Mouse (Mus musculus): ENCODE data around the gene Gm17304. TPM values are rescaled to one million over a fixed set of nuclear protein-coding genes. Genes with fewer than 3 reads are reported as not detected.

Gene Gm17304
- not detected in 2 replicates for polyA plus RNA-seq (2014; fragmentation: Nextera tagmentation; extraction: Ambion mirVana)

DNA sequence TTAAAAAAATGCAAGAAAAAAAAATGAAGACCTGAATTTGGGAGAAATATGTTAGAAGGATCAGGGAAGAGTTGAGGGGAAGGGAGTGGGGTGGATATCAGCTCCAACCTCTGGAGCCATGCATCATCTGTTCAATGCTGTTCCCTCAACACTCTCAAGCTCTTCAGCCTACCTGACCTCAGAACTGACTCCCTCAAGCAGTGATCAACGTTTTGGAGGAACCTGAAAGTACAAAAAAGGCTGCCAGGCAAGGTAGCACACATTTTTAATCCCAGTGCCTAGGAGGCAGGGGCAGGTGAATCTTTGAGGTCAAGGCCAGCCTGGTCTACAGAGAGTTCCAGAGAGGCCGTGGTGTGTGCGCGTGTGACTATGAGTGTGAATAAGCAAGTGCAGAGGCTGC is at the start of gene Gm17304:
Gene Gm17304 (plus strand): TSS at position 301 of the 400 bp plus-strand sequence.
- no peak within 1 kb of the TSS for H3K27ac ChIP-seq (ENCODE audit: low read depth, low read length)

GRCm38 (mm10) chr5:106560631-106561498 is 48.0 kb upstream of the Gm17304 start:
- Histone ChIP-seq H3K36me3 (ENCODE audit: control insufficient read depth, insufficient read depth, low read length) (no peaks in the 10 kb centered on the region), H3K9me3 (ENCODE audit: control insufficient read depth, low read length) (no peaks in the 10 kb centered on the region), H3K27me3 (ENCODE audit: control insufficient read depth, insufficient read depth, low read length) (peaks cover 51% of the 10 kb centered on the region), H3K4me1 (ENCODE audit: control insufficient read depth, insufficient read depth, low read length) (peaks cover 20% of the 10 kb centered on the region), H3K4me3 (ENCODE audit: low read depth, low read length) (peak overlapping the region; percentile 15; the same call in 1 of the 2 replicates), H3K9ac (replicated peaks; ENCODE audit: low read depth, low read length) (no peak overlapping the region), H3K4me2 (ENCODE audit: low read depth, low read length) (peak overlapping the region; percentile 44), H3K27ac (ENCODE audit: low read depth, low read length) (peak overlapping the region; percentile 60)
- WGBS: 2% methylated on average over 40 of the region's 40 CpGs
- peak; percentile 79 for ATAC-seq (ENCODE audit: low read depth)

More for the DNA sequence above, at the start of gene Gm17304:
- H3K27me3 ChIP-seq (ENCODE audit: control insufficient read depth, insufficient read depth, low read length): no peaks in the 10 kb centered on the region
- H3K36me3 ChIP-seq (ENCODE audit: control insufficient read depth, insufficient read depth, low read length): no peaks in the 10 kb centered on the region
- no peak within 1 kb of the TSS for H3K4me2 ChIP-seq (ENCODE audit: low read depth, low read length)
- H3K9ac ChIP-seq (replicated peaks; ENCODE audit: low read depth, low read length): no peak within 1 kb of the TSS
- ATAC-seq (ENCODE audit: low read depth): no peak
- H3K4me1 ChIP-seq (ENCODE audit: control insufficient read depth, insufficient read depth, low read length): no peaks in the 10 kb centered on the region
- H3K9me3 ChIP-seq (ENCODE audit: control insufficient read depth, low read length): no peaks in the 10 kb centered on the region
- WGBS: 97% methylated on average over 4 of the region's 4 CpGs
- H3K4me3 ChIP-seq (ENCODE audit: low read depth, low read length): no peak within 1 kb of the TSS

GRCm38 (mm10) chr5:106561499-106561822 is 47.4 kb upstream of the Gm17304 start:
- WGBS: 14% methylated on average over 8 of the region's 8 CpGs
- Histone ChIP-seq H3K27ac (ENCODE audit: low read depth, low read length) (0 out of 2 replicates have a peak overlapping the region, but pooled peaks have one; percentile 60), H3K9me3 (ENCODE audit: control insufficient read depth, low read length) (no peaks in the 10 kb centered on the region), H3K4me1 (ENCODE audit: control insufficient read depth, insufficient read depth, low read length) (peaks cover 20% of the 10 kb centered on the region), H3K27me3 (ENCODE audit: control insufficient read depth, insufficient read depth, low read length) (peaks cover 55% of the 10 kb centered on the region), H3K4me2 (ENCODE audit: low read depth, low read length) (peak overlapping the region; percentile 44), H3K9ac (replicated peaks; ENCODE audit: low read depth, low read length) (no peak overlapping the region), H3K4me3 (ENCODE audit: low read depth, low read length) (peak overlapping the region; percentile 15; the same call in 1 of the 2 replicates), H3K36me3 (ENCODE audit: control insufficient read depth, insufficient read depth, low read length) (no peaks in the 10 kb centered on the region)
- ATAC-seq (ENCODE audit: low read depth): no peak

DNA sequence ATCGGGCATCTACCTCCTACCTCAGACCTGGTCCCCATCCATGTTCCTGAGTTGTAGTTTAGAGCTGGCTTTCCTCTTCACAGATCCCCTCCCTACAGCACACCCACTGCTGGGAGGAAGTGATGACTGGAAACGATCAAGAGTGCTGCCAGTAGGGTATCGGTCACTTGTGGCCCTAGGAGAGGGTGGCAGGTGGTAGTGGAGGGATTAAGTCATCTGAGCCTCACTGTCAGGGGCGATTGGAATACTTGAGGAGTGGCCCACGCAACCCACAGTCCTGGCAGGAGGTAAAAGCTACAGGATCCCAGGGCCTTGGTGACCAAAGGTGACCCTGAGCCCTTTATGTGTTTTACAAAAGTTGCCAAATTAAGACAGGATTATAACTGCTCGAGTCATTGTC is 42.9 kb upstream of the Gm17304 start:
- ATAC-seq (ENCODE audit: low read depth): no peak
- H3K4me1 ChIP-seq (ENCODE audit: control insufficient read depth, insufficient read depth, low read length): peaks cover 4% of the 10 kb centered on the region
- no peaks in the 10 kb centered on the region for H3K36me3 ChIP-seq (ENCODE audit: control insufficient read depth, insufficient read depth, low read length)
- H3K27me3 ChIP-seq (ENCODE audit: control insufficient read depth, insufficient read depth, low read length): peaks cover 62% of the 10 kb centered on the region
- no peak overlapping the region for H3K27ac ChIP-seq (ENCODE audit: low read depth, low read length)
- H3K4me2 ChIP-seq (ENCODE audit: low read depth, low read length): no peak overlapping the region
- no peaks in the 10 kb centered on the region for H3K9me3 ChIP-seq (ENCODE audit: control insufficient read depth, low read length)
- 59% methylated on average over 6 of the region's 6 CpGs for WGBS
- no peak overlapping the region for H3K4me3 ChIP-seq (ENCODE audit: low read depth, low read length)
- H3K9ac ChIP-seq (replicated peaks; ENCODE audit: low read depth, low read length): no peak overlapping the region

- H3K36me3 ChIP-seq (ENCODE audit: control insufficient read depth, insufficient read depth, low read length): no peaks in the 10 kb centered on the region
- H3K9me3 ChIP-seq (ENCODE audit: control insufficient read depth, low read length): no peaks in the 10 kb centered on the region
- peaks cover 10% of the 10 kb centered on the region for H3K4me1 ChIP-seq (ENCODE audit: control insufficient read depth, insufficient read depth, low read length)
- peak; percentile 61; the same call in 1 of the 2 replicates for ATAC-seq (ENCODE audit: low read depth)
- WGBS: 6% methylated on average over 54 of the region's 55 CpGs
- H3K9ac ChIP-seq (replicated peaks; ENCODE audit: low read depth, low read length): peak overlapping the region; percentile 64
- peak overlapping the region; percentile 90 for H3K4me2 ChIP-seq (ENCODE audit: low read depth, low read length)
- peak overlapping the region; percentile 44; the same call in 1 of the 2 replicates for H3K27ac ChIP-seq (ENCODE audit: low read depth, low read length)
- peaks cover 36% of the 10 kb centered on the region for H3K27me3 ChIP-seq (ENCODE audit: control insufficient read depth, insufficient read depth, low read length)
- H3K4me3 ChIP-seq (ENCODE audit: low read depth, low read length): peak overlapping the region; percentile 49
These were observed 34.9 kb upstream of the Gm17304 start for GRCm38 (mm10) chr5:106573742-106574559.

- H3K36me3 ChIP-seq (ENCODE audit: control insufficient read depth, insufficient read depth, low read length): no peaks in the 10 kb centered on the region
- H3K27me3 ChIP-seq (ENCODE audit: control insufficient read depth, insufficient read depth, low read length): peaks cover 30% of the 10 kb centered on the region
- H3K4me3 ChIP-seq (ENCODE audit: low read depth, low read length): peak overlapping the region; percentile 49
- ATAC-seq (ENCODE audit: low read depth): peak; percentile 93
- no peaks in the 10 kb centered on the region for H3K9me3 ChIP-seq (ENCODE audit: control insufficient read depth, low read length)
- peak overlapping the region; percentile 64 for H3K9ac ChIP-seq (replicated peaks; ENCODE audit: low read depth, low read length)
- H3K4me2 ChIP-seq (ENCODE audit: low read depth, low read length): peak overlapping the region; percentile 90
- H3K27ac ChIP-seq (ENCODE audit: low read depth, low read length): no peak overlapping the region
- WGBS: 1% methylated on average over 39 of the region's 45 CpGs
- H3K4me1 ChIP-seq (ENCODE audit: control insufficient read depth, insufficient read depth, low read length): peaks cover 10% of the 10 kb centered on the region
These were observed 34.3 kb upstream of the Gm17304 start for GRCm38 (mm10) chr5:106574560-106574946.

- Histone ChIP-seq H3K36me3 (ENCODE audit: control insufficient read depth, insufficient read depth, low read length) (no peaks in the 10 kb centered on the region), H3K27me3 (ENCODE audit: control insufficient read depth, insufficient read depth, low read length) (peaks cover 26% of the 10 kb centered on the region), H3K9me3 (ENCODE audit: control insufficient read depth, low read length) (no peaks in the 10 kb centered on the region), H3K4me2 (ENCODE audit: low read depth, low read length) (peak overlapping the region; percentile 90), H3K4me1 (ENCODE audit: control insufficient read depth, insufficient read depth, low read length) (peaks cover 10% of the 10 kb centered on the region), H3K9ac (replicated peaks; ENCODE audit: low read depth, low read length) (no peak overlapping the region), H3K27ac (ENCODE audit: low read depth, low read length) (no peak overlapping the region), H3K4me3 (ENCODE audit: low read depth, low read length) (peak overlapping the region; percentile 49; the same call in 1 of the 2 replicates)
- WGBS: 18% methylated on average over 4 of the region's 4 CpGs
- ATAC-seq (ENCODE audit: low read depth): peak; percentile 38; the same call in 1 of the 2 replicates
These were observed 33.8 kb upstream of the Gm17304 start for GRCm38 (mm10) chr5:106575098-106575497.

DNA sequence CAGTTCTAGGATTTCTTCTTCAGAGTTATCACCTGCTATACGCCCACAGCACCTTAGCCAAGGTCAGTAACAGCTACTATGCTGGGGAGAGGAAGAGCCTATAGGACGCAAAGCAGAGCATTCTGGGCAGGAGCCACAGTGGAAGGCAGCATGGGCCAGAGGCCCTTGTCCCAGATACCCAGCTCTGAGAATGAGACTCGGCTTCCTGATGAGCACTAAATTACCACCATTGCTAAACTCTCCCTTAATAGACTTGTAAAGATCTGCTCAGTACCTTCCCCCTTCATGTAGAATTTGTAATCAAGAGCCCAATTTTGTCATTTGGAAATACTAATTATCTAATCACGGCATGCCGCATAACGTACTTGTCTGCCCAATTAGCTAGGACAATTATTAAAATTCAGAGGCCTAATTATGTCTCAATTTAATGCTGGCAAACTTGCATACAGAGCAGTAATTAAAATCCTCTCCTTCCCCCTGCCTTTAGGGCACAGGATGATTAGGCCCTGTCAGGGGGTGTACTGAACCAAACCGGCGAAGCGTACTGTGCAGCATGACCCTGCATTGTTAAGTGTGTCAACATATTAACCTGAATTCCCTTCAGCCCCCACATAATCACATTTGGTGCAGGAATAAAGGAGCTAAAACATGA is 31.5 kb upstream of the Gm17304 start:
- Histone ChIP-seq H3K9ac (replicated peaks; ENCODE audit: low read depth, low read length) (no peak overlapping the region), H3K36me3 (ENCODE audit: control insufficient read depth, insufficient read depth, low read length) (no peaks in the 10 kb centered on the region), H3K4me2 (ENCODE audit: low read depth, low read length) (no peak overlapping the region), H3K9me3 (ENCODE audit: control insufficient read depth, low read length) (no peaks in the 10 kb centered on the region), H3K27ac (ENCODE audit: low read depth, low read length) (no peak overlapping the region), H3K4me3 (ENCODE audit: low read depth, low read length) (no peak overlapping the region), H3K4me1 (ENCODE audit: control insufficient read depth, insufficient read depth, low read length) (peaks cover 10% of the 10 kb centered on the region), H3K27me3 (ENCODE audit: control insufficient read depth, insufficient read depth, low read length) (peaks cover 25% of the 10 kb centered on the region)
- WGBS: 38% methylated on average over 9 of the region's 9 CpGs
- ATAC-seq (ENCODE audit: low read depth): peak; percentile 55; the same call in 1 of the 2 replicates

Data from neural tube, embryonic 14.5 days (tissue).